Mouse (Mus musculus) MN1 (cell line): Measurements from ENCODE around the gene Prrg2.
"Not testable (repeated sequence)": the region's sequence is repeated elsewhere in the genome, so short reads cannot be mapped to it uniquely, and the experiment has no call there.

Source experiments
- DNase-seq: peaks from one replicate; pipeline ENCODE4 v3.0.0-alpha.2; 2016; ENCODE audit warnings: low spot score

Gene Prrg2

GRCm38 (mm10) chr7:45062239-45062835 is at the start of gene Prrg2, which contains the start of gene Nosip:
Gene Prrg2 (minus strand): TSS chr7:45062677.
Gene Nosip (plus strand): TSS chr7:45062429.
- DNase-seq = peak; percentile 97

GRCm38 (mm10) chr7:45111940-45112339 is 49.5 kb upstream of the Prrg2 start:
- no peak for DNase-seq

GRCm38 (mm10) chr7:45110089-45110488 is 47.6 kb upstream of the Prrg2 start:
- DNase-seq = not testable (repeated sequence)

GRCm38 (mm10) chr7:45107052-45107645 is 44.7 kb upstream of the Prrg2 start:
- no peak for DNase-seq

GRCm38 (mm10) chr7:45106441-45106840 is 44.0 kb upstream of the Prrg2 start:
- no peak for DNase-seq

- DNase-seq = no peak
These were observed 43.0 kb upstream of the Prrg2 start for GRCm38 (mm10) chr7:45105491-45105890.

- no peak for DNase-seq
These were observed 42.5 kb upstream of the Prrg2 start for GRCm38 (mm10) chr7:45104941-45105340.

GRCm38 (mm10) chr7:45103652-45104180 is 41.2 kb upstream of the Prrg2 start, which contains the start of gene Fcgrt:
Gene Fcgrt (minus strand): TSS chr7:45103851.
- DNase-seq = peak; percentile 85

- DNase-seq = no peak
These were observed 40.6 kb upstream of the Prrg2 start for GRCm38 (mm10) chr7:45102940-45103585.

- no peak for DNase-seq
These were observed 40.0 kb upstream of the Prrg2 start for GRCm38 (mm10) chr7:45102441-45102840.

- no peak for DNase-seq
These were observed 37.6 kb upstream of the Prrg2 start for GRCm38 (mm10) chr7:45100046-45100445.

- DNase-seq = no peak
These were observed 36.2 kb upstream of the Prrg2 start for GRCm38 (mm10) chr7:45098541-45099240.

- DNase-seq = no peak
These were observed 35.0 kb upstream of the Prrg2 start for GRCm38 (mm10) chr7:45097479-45097878.

- not testable (repeated sequence) for DNase-seq
These were observed 33.5 kb upstream of the Prrg2 start for GRCm38 (mm10) chr7:45095965-45096364.

- DNase-seq = no peak
These were observed 32.9 kb upstream of the Prrg2 start for GRCm38 (mm10) chr7:45095367-45095766.

GRCm38 (mm10) chr7:45094121-45094520 is 31.6 kb upstream of the Prrg2 start:
- no peak for DNase-seq

- no peak for DNase-seq
These were observed 31.0 kb upstream of the Prrg2 start for GRCm38 (mm10) chr7:45093516-45093905.

GRCm38 (mm10) chr7:45092828-45093515 is 30.5 kb upstream of the Prrg2 start:
- peak; percentile 37 for DNase-seq

- DNase-seq = peak; percentile 88
These were observed 29.6 kb upstream of the Prrg2 start, which contains the start of gene Rcn3 for GRCm38 (mm10) chr7:45092048-45092447. Gene Rcn3 (minus strand): TSS chr7:45092221.

- DNase-seq = no peak
These were observed 28.8 kb upstream of the Prrg2 start for GRCm38 (mm10) chr7:45091001-45091990.
